Comparison of ENCODE assay signal across 15 mouse cellular contexts in the genomic region with DNA sequence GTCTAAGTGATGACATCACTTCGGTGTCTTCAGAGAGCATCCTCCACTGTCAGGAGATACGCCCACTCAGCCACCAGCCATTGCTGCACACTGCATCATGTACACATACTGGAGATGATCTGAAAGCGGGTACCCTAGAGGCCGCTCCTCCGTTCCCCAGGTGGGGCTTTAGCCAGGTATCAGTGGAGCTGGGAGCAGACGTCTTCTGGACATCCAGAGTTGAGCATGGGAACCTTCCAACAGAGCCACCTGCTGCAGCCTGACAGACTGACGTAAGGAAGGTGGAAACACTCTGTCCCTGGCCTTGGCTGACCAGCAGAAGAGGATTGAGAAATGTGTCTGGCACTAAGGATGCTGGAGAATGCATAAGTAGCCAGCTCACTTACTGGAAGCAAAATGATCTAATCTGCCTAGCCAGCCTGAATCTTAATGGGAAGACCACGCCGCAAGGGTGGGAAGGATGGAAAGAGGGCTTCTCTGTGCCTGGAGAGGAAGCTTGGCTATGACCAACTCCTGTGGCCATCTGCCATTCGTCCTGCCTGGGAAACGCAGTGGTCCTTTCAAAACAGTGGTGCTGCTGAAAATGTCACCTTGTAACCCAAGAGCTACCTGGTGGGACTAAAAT.
DNase-seq lines count a peak whose midpoint lies in the region.
"Had no signal": no experiment of that assay in that cellular context is flagged by ENCODE, and none has a peak within 500 bp of the region (broad histone marks: within the 10 kb centered on the region; RNA-seq: fewer than 3 reads in every experiment).

No protein-coding gene starts in this region.

- DNase-seq in cerebellum, postnatal 25 days, result peak; percentile 26 to 37
- DNase-seq in cerebellum, adult 9-11 months, result no peak
- DNase-seq in gastrocnemius, postnatal 25 days, result peak; percentile 38
- no peak for DNase-seq in gastrocnemius, postnatal 10 days
- DNase-seq in left cerebral cortex, postnatal 4 days, result peak; percentile 27
- DNase-seq in left cerebral cortex, postnatal 10 days (ENCODE audit: extremely low spot score in 1 of 2, low spot score in 2 of 2), result no peak
- DNase-seq: adrenal gland, adult 2 months; adrenal gland, postnatal 14 days; cerebellum, adult 11 months; cerebellum, adult 8-10 months; forebrain, postnatal 0 days; heart, postnatal 14 days; heart, postnatal 4 days; kidney, adult 11 months; kidney, adult 8-10 months had no signal

- intact Hi-C loops in left cerebral cortex, postnatal 4 days (cut with DNase I), result no loop called here
- intact Hi-C loops in left cerebral cortex, postnatal 10 days (cut with DNase I), result no loop called here

Comparison
In these comparisons a context has a peak if more than half of its experiments do, and no peak if none do; other contexts are left out.
1. DNase-seq: peak in cerebellum, postnatal 25 days (2 of 2), gastrocnemius, postnatal 25 days (single experiment) and left cerebral cortex, postnatal 4 days (single experiment); none in cerebellum, adult 9-11 months (single experiment), gastrocnemius, postnatal 10 days (single experiment) and left cerebral cortex, postnatal 10 days (0 of 2).